ENCODE assay signal across 9 mouse cellular contexts in genomic region chr2:68466124-68467070, GRCm38 (mm10). TPM values are rescaled to one million over a fixed set of nuclear protein-coding genes. Genes with fewer than 3 reads are reported as not detected.
DNase-seq lines count a peak whose midpoint lies in the region; ATAC-seq and TF ChIP-seq lines count a peak whose summit lies in the region.
"Had no signal": no experiment of that assay in that cellular context is flagged by ENCODE, and none has a peak within 500 bp of the region (broad histone marks: within the 10 kb centered on the region; RNA-seq: fewer than 3 reads in every experiment).

No protein-coding gene starts in this region.

- intact Hi-C loops in heart, adult 2 months (cut with DNase I) = no loop called here

- no peak overlapping the region for H3K4me2 ChIP-seq in embryonic facial prominence, embryonic 14.5 days (ENCODE audit: low read depth, low read length)
- peak overlapping the region; percentile 29 for H3K4me2 ChIP-seq in liver, embryonic 12.5 days

- no peak overlapping the region for H3K9ac ChIP-seq in embryonic facial prominence, embryonic 14.5 days (ENCODE audit: low read depth, low read length)
- H3K9ac ChIP-seq in heart, adult 2 months (ENCODE audit: low read depth, low read length) = peak overlapping the region; percentile 57
- no peak overlapping the region for H3K9ac ChIP-seq in liver, embryonic 12.5 days
- H3K9ac ChIP-seq: liver, embryonic 14.5 days had no signal

- no peak overlapping the region for H3K4me3 ChIP-seq in embryonic facial prominence, embryonic 14.5 days (ENCODE audit: low read depth, low read length)
- H3K4me3 ChIP-seq in embryonic facial prominence, embryonic 10.5 days = no peak overlapping the region
- peak overlapping the region; percentile 30 for H3K4me3 ChIP-seq in heart, adult 2 months
- H3K4me3 ChIP-seq in liver, embryonic 12.5 days = no peak overlapping the region

- peak; percentile 29 for DNase-seq in embryonic facial prominence, embryonic 14.5 days (ENCODE audit: low spot score)
- DNase-seq in embryonic facial prominence, embryonic 10.5 days (ENCODE audit: low spot score) = no peak
- DNase-seq in adipocyte (ENCODE audit: low spot score) = peak; percentile 63
- DNase-seq in heart, adult 2 months = peak; percentile 75 to 84
- DNase-seq in testis, postnatal 14 days (ENCODE audit: low spot score) = peak; percentile 56
- DNase-seq in embryo, embryonic 10.5 days (ENCODE audit: low spot score) = no peak

- no peak for TF ChIP-seq CTCF in heart, adult 2 months (IDR thresholded peaks at IDR 0.05)

- H3K27ac ChIP-seq in embryonic facial prominence, embryonic 14.5 days (replicated peaks; ENCODE audit: low read depth, low read length) = no peak overlapping the region
- H3K27ac ChIP-seq in embryonic facial prominence, embryonic 10.5 days (replicated peaks) = no peak overlapping the region
- H3K27ac ChIP-seq in heart, adult 2 months = peak overlapping the region; percentile 53
- H3K27ac ChIP-seq in liver, embryonic 12.5 days = no peak overlapping the region
- H3K27ac ChIP-seq: liver, embryonic 14.5 days had no signal

- no peak for TF ChIP-seq POLR2A in heart, adult 2 months (IDR thresholded peaks at IDR 0.05; ENCODE audit: insufficient read depth, low read depth, low read length)

- H3K27me3 ChIP-seq in embryonic facial prominence, embryonic 14.5 days (replicated peaks; ENCODE audit: control insufficient read depth, insufficient read depth, low read length) = no peaks in the 10 kb centered on the region
- H3K27me3 ChIP-seq in embryonic facial prominence, embryonic 10.5 days (replicated peaks; ENCODE audit: low read depth, poor library complexity, severe bottlenecking) = no peaks in the 10 kb centered on the region
- no peaks in the 10 kb centered on the region for H3K27me3 ChIP-seq in heart, adult 2 months (ENCODE audit: control insufficient read depth, insufficient read depth, low read length)
- H3K27me3 ChIP-seq in liver, embryonic 12.5 days (replicated peaks) = peaks cover 43% of the 10 kb centered on the region

- H3K4me1 ChIP-seq in embryonic facial prominence, embryonic 14.5 days (ENCODE audit: control insufficient read depth, insufficient read depth, low read length) = peaks cover 6% of the 10 kb centered on the region; the same call in 1 of the 2 replicates
- H3K4me1 ChIP-seq in embryonic facial prominence, embryonic 10.5 days = peaks cover 30% of the 10 kb centered on the region
- H3K4me1 ChIP-seq in heart, adult 2 months (ENCODE audit: control insufficient read depth, insufficient read depth, low read length) = peaks cover 16% of the 10 kb centered on the region
- peaks cover 24% of the 10 kb centered on the region for H3K4me1 ChIP-seq in liver, embryonic 12.5 days

- H3K9me3 ChIP-seq in embryonic facial prominence, embryonic 14.5 days (ENCODE audit: control insufficient read depth, low read length) = no peaks in the 10 kb centered on the region
- no peaks in the 10 kb centered on the region for H3K9me3 ChIP-seq in embryonic facial prominence, embryonic 10.5 days
- no peaks in the 10 kb centered on the region for H3K9me3 ChIP-seq in liver, embryonic 12.5 days (replicated peaks)

- no peak for TF ChIP-seq EP300 in heart, adult 2 months (IDR thresholded peaks at IDR 0.05; ENCODE audit: insufficient read depth, low read depth, low read length)

- no peaks in the 10 kb centered on the region; the same call in 1 of the 2 replicates for H3K79me2 ChIP-seq in heart, adult 2 months (replicated peaks; ENCODE audit: control insufficient read depth, insufficient read depth, low read length)

- no peaks in the 10 kb centered on the region for H3K36me3 ChIP-seq in embryonic facial prominence, embryonic 14.5 days (ENCODE audit: control insufficient read depth, insufficient read depth, low read length)
- peaks cover 15% of the 10 kb centered on the region for H3K36me3 ChIP-seq in embryonic facial prominence, embryonic 10.5 days (replicated peaks)
- H3K36me3 ChIP-seq in heart, adult 2 months (ENCODE audit: control insufficient read depth, insufficient read depth, low read length) = peaks cover 11% of the 10 kb centered on the region
- H3K36me3 ChIP-seq in liver, embryonic 12.5 days = no peaks in the 10 kb centered on the region

- ATAC-seq in embryonic facial prominence, embryonic 14.5 days (ENCODE audit: low read depth) = no peak
- 0 out of 2 replicates have a peak, but pooled peaks have one; percentile 18 for ATAC-seq in liver, embryonic 12.5 days
- ATAC-seq in frontal cortex, adult (ENCODE audit: low TSS enrichment) = no peak

- 70% methylated on average over 16 of the region's 19 CpGs for WGBS in embryonic facial prominence, embryonic 14.5 days
- 73% methylated on average over 19 of the region's 19 CpGs for WGBS in embryonic facial prominence, embryonic 10.5 days
- 28% methylated on average over 18 of the region's 19 CpGs for WGBS in heart, adult 2 months
- 20% methylated on average over 17 of the region's 19 CpGs for WGBS in liver, embryonic 12.5 days (ENCODE audit: insufficient replicate concordance)

RNA-seq across cellular contexts. Expression of gene Stk39, which starts 5.7 kb away (rescaled TPM):
- polyA plus RNA-seq in embryonic facial prominence, embryonic 14.5 days (2014; fragmentation: Nextera tagmentation; extraction: Ambion mirVana) = 26.9 and 28.9 TPM in 2 replicates
- polyA plus RNA-seq in embryonic facial prominence, embryonic 10.5 days (2016; fragmentation: Nextera tagmentation; extraction: Ambion mirVana) = 19.3 and 19.4 TPM in 2 replicates
- 10 to 100 TPM; 80.9 to 85.2 TPM for total RNA-seq in heart, adult 2 months (2021)
- 26.4 and 34.2 TPM in 2 replicates for polyA plus RNA-seq in heart, adult 2 months (2012; rRNA removed)
- polyA plus RNA-seq in liver, embryonic 12.5 days (2016; fragmentation: Nextera tagmentation; extraction: Ambion mirVana) = 4.8 and 5.9 TPM in 2 replicates

Comparison
In these comparisons a context has a peak if more than half of its experiments do, and no peak if none do; other contexts are left out.
1. DNase-seq: peak in embryonic facial prominence, embryonic 14.5 days (single experiment), adipocyte (single experiment), heart, adult 2 months (2 of 2) and testis, postnatal 14 days (single experiment); none in embryonic facial prominence, embryonic 10.5 days (single experiment) and embryo, embryonic 10.5 days (single experiment).